Mouse (Mus musculus) brain, adult 10 weeks (tissue): Measurements from ENCODE around the gene Trak1. TPM values are rescaled to one million over a fixed set of nuclear protein-coding genes. Genes with fewer than 3 reads are reported as not detected.

ENCODE experiments used
- polyA plus RNA-seq: library from polyadenylated mRNA; stranded (reverse); fragments of 350-450 nt; fragmentation: Illumina TruSeq; extraction: RNeasy Lipid Tissue Mini Kit (QIAGEN cat#74804); gene quantifications from one replicate; pipeline ENCODE4 v1.2.3, GENCODE M21; 2015; ENCODE audit warnings: low read depth, low replicate concordance

Trak1 gene
- 132 TPM for polyA plus RNA-seq

DNA sequence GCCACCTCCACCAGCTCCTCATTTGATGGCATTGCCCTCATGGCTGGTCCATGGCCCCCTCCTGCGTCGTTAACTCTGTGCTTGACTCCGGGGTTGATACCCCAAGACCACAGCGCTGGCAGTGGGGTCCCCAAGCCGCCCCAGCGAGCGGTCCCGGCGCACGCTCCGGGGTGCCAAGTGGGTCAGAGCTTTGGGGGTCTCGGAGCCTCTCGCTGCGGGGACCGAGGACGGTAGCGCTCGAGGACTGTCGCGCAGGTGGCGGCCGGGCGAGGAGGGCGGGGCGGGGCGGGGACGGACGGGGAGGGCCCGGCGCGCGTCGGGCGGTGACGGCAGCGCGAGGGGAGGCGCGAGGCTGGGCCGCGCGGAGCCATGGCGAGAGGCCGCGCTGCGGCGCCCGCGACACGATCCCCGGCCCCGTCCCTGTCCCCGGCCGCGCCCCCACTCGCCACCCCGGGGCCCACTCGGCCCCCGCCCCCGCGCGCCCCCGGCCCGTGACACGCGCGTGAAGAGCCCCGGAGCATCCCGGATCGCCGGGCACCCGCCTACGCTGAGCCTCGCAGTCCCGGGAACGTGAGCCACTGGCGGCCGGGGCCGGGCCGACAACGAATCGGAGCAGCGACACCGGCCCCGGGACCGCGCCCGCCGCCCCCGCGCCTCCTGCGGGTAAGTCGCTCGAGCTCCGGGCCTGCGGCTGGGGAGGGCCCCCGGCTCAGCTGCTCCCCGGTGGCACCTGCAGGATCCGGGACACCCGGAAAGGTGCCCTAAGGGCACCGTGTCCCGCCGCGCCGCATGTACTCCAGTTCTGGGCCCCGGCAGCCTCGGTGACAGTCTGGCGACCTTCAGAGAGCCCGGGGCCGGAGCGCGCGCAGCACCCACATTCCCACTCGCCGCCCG lies at the start of gene Trak1:
Trak1 (plus strand) TSS at position 332 of the 894 bp plus-strand sequence.

GRCm38 (mm10) chr9:121277118-121278060 lies 19.9 kb upstream of the Trak1 start, which contains the start of gene Ulk4:
Gene Ulk4 (minus strand): TSS chr9:121277197.

GRCm38 (mm10) chr9:121495529-121495928 lies 198.2 kb downstream of the Trak1 start, which contains the start of gene Cck:
Gene Cck (minus strand): TSS chr9:121495694.

Other genes with a start within 250 kb of the Trak1 start
- 2.7 TPM for gene Ulk4, start 20.3 kb upstream of the Trak1 start, polyA plus RNA-seq
- gene Cck, start 198.2 kb downstream of the Trak1 start, polyA plus RNA-seq = 748 TPM